Mouse (Mus musculus) cerebellum, postnatal 14 days (tissue): ENCODE measurements around the gene Serpinh1.

Experiments used
- DNase-seq, 2 experiments: peaks; one replicate each; pipeline ENCODE4 v3.0.0; 2021; ENCODE audit warnings: mixed read lengths in 2 of 2

The Serpinh1 gene

GRCm38 (mm10) chr7:99352526-99353400 is at the start of gene Serpinh1:
TSS of gene Serpinh1 (minus strand) at chr7:99353239.
- peak; percentile 44 to 62 for DNase-seq

GRCm38 (mm10) chr7:99402477-99402876 is 49.4 kb upstream of the Serpinh1 start:
- no peak for DNase-seq

- no peak for DNase-seq
Measured at GRCm38 (mm10) chr7:99401373-99401772, 48.3 kb upstream of the Serpinh1 start.

GRCm38 (mm10) chr7:99396994-99397659 is 44.1 kb upstream of the Serpinh1 start:
- DNase-seq, result no peak

- DNase-seq, result peak in 1 of 2 experiments; percentile 45
Measured at GRCm38 (mm10) chr7:99395908-99396616, 43.0 kb upstream of the Serpinh1 start.

GRCm38 (mm10) chr7:99395385-99395784 is 42.3 kb upstream of the Serpinh1 start:
- DNase-seq, result no peak

GRCm38 (mm10) chr7:99393711-99394325 is 40.8 kb upstream of the Serpinh1 start:
- DNase-seq, result peak; percentile 78 to 80

GRCm38 (mm10) chr7:99392696-99393095 is 39.7 kb upstream of the Serpinh1 start:
- no peak for DNase-seq

- no peak for DNase-seq
Measured at GRCm38 (mm10) chr7:99390559-99390958, 37.5 kb upstream of the Serpinh1 start.

- peak in 1 of 2 experiments; percentile 61 for DNase-seq
Measured at GRCm38 (mm10) chr7:99387356-99387755, 34.3 kb upstream of the Serpinh1 start.

GRCm38 (mm10) chr7:99386811-99387210 is 33.8 kb upstream of the Serpinh1 start:
- peak in 1 of 2 experiments; percentile 36 for DNase-seq

- DNase-seq, result peak; percentile 76 to 77
Measured at GRCm38 (mm10) chr7:99386030-99386429, 33.0 kb upstream of the Serpinh1 start.

GRCm38 (mm10) chr7:99384101-99384611 is 31.1 kb upstream of the Serpinh1 start:
- no peak for DNase-seq

GRCm38 (mm10) chr7:99383246-99383645 is 30.2 kb upstream of the Serpinh1 start:
- DNase-seq, result no peak

- DNase-seq, result no peak
Measured at GRCm38 (mm10) chr7:99382088-99383000, 29.3 kb upstream of the Serpinh1 start.

- DNase-seq, result peak; percentile 100
Measured at GRCm38 (mm10) chr7:99381214-99382087, 28.4 kb upstream of the Serpinh1 start, which contains the start of gene Gdpd5. TSS of gene Gdpd5 (plus strand) at chr7:99381414.

GRCm38 (mm10) chr7:99380491-99381213 is 27.6 kb upstream of the Serpinh1 start:
- peak; percentile 67 to 73 for DNase-seq

GRCm38 (mm10) chr7:99378870-99379269 is 25.8 kb upstream of the Serpinh1 start:
- no peak for DNase-seq

GRCm38 (mm10) chr7:99375455-99375854 is 22.4 kb upstream of the Serpinh1 start:
- peak; percentile 91 for DNase-seq
